In genomic region chr5:90500714-90501113, GRCm38 (mm10) we compare ENCODE assay signal across 9 mouse cellular contexts. TPM values are rescaled to one million over a fixed set of nuclear protein-coding genes. Genes with fewer than 3 reads are reported as not detected.
DNase-seq lines count a peak whose midpoint lies in the region; ATAC-seq and TF ChIP-seq lines count a peak whose summit lies in the region.
"Had no signal": no experiment of that assay in that cellular context is flagged by ENCODE, and none has a peak within 500 bp of the region (broad histone marks: within the 10 kb centered on the region; RNA-seq: fewer than 3 reads in every experiment).

No protein-coding gene starts in this region.

- ATAC-seq in granulocyte monocyte progenitor cell, adult 5-6 weeks (replicated peaks; ENCODE audit: poor library complexity, severe bottlenecking) = peak; percentile 85
- no peak; the same call in 1 of the 2 replicates for ATAC-seq in kidney, postnatal 0 days (replicated peaks; ENCODE audit: low FRiP score, low read depth)

- DNase-seq in CD4-positive, CD25-positive, alpha-beta regulatory T cell, adult 2 months (ENCODE audit: low read depth, low spot score) = peak; percentile 80
- DNase-seq in adrenal gland, postnatal 10 days = peak; percentile 85
- peak; percentile 65 for DNase-seq in embryo, embryonic 11.5 days (ENCODE audit: low read depth, low spot score)
- peak; percentile 70 for DNase-seq in kidney, postnatal 0 days (ENCODE audit: low spot score)
- DNase-seq in lung, adult 18-20 months = peak; percentile 54
- DNase-seq in ovary, postnatal 10 days (ENCODE audit: low spot score) = peak; percentile 36
- peak; percentile 23 to 80 for DNase-seq in thymus, postnatal 10 days (ENCODE audit: low spot score in 2 of 2)

- peak; percentile 91 for TF ChIP-seq CTCF in kidney, postnatal 0 days (IDR thresholded peaks at IDR 0.05; ENCODE audit: low read depth)

- no peaks in the 10 kb centered on the region for H3K9me3 ChIP-seq in kidney, postnatal 0 days (replicated peaks; ENCODE audit: low read length)
- H3K9me3 ChIP-seq: heart, embryonic 13.5 days had no signal

- no peak overlapping the region for H3K4me2 ChIP-seq in kidney, postnatal 0 days (ENCODE audit: low read length)
- H3K4me2 ChIP-seq: heart, embryonic 13.5 days had no signal

- H3K4me3 ChIP-seq in kidney, postnatal 0 days (replicated peaks; ENCODE audit: low read depth, low read length) = no peak overlapping the region
- H3K4me3 ChIP-seq: heart, embryonic 13.5 days had no signal

- H3K9ac ChIP-seq in kidney, postnatal 0 days (ENCODE audit: low read depth, low read length) = no peak overlapping the region
- H3K9ac ChIP-seq: heart, embryonic 13.5 days had no signal

- 4% methylated on average over 6 of the region's 6 CpGs for WGBS in kidney, postnatal 0 days

- no peaks in the 10 kb centered on the region for H3K4me1 ChIP-seq in kidney, postnatal 0 days (replicated peaks; ENCODE audit: insufficient read depth, low read length)

- no peaks in the 10 kb centered on the region for H3K36me3 ChIP-seq in kidney, postnatal 0 days (ENCODE audit: insufficient read depth, low read length)
- H3K36me3 ChIP-seq: heart, embryonic 13.5 days had no signal

- H3K27me3 ChIP-seq in kidney, postnatal 0 days (ENCODE audit: insufficient read depth, low read length) = no peaks in the 10 kb centered on the region

- H3K27ac ChIP-seq in kidney, postnatal 0 days = no peak overlapping the region
- H3K27ac ChIP-seq: heart, embryonic 13.5 days had no signal

RNA-seq across cellular contexts. Expression of gene Afp, which starts 10.2 kb away (rescaled TPM):
- total RNA-seq in adrenal gland, postnatal 10 days (2021) = 100 to 1,000 TPM; 414 to 846 TPM
- 2.4 and 4.4 TPM in 2 replicates for total RNA-seq in granulocyte monocyte progenitor cell, adult 5-6 weeks (2014; fragmentation: Nextera tagmentation)
- 2.2 and 2.9 TPM in 2 replicates for total RNA-seq in granulocyte monocyte progenitor cell, adult 5-6 weeks (2017)
- polyA plus RNA-seq in kidney, postnatal 0 days (2015; fragmentation: Nextera tagmentation; extraction: Ambion mirVana) = 123 and 130 TPM in 2 replicates

RNA-seq across cellular contexts. Expression of gene Afm, which starts 18.0 kb away (rescaled TPM):
- 100 to 1,000 TPM in 1 of 2 experiments, 10 to 100 TPM in 1; 52.5 to 116 TPM for total RNA-seq in adrenal gland, postnatal 10 days (2021)
- total RNA-seq in granulocyte monocyte progenitor cell, adult 5-6 weeks (2014; fragmentation: Nextera tagmentation) = not detected in 2 replicates
- total RNA-seq in granulocyte monocyte progenitor cell, adult 5-6 weeks (2017) = not detected in 2 replicates
- 22.0 and 22.8 TPM in 2 replicates for polyA plus RNA-seq in kidney, postnatal 0 days (2015; fragmentation: Nextera tagmentation; extraction: Ambion mirVana)

RNA-seq across cellular contexts. Expression of gene Alb, which starts 40.0 kb away (rescaled TPM):
- over 10,000 TPM in 1 of 2 experiments, 1,000 to 10,000 TPM in 1; 7,600 to 18,589 TPM for total RNA-seq in adrenal gland, postnatal 10 days (2021)
- not detected in 2 replicates for total RNA-seq in granulocyte monocyte progenitor cell, adult 5-6 weeks (2014; fragmentation: Nextera tagmentation)
- not detected in 2 replicates for total RNA-seq in granulocyte monocyte progenitor cell, adult 5-6 weeks (2017)
- 3.1 and 6.9 TPM in 2 replicates for polyA plus RNA-seq in kidney, postnatal 0 days (2015; fragmentation: Nextera tagmentation; extraction: Ambion mirVana)

Comparison
In these comparisons a context has a peak if more than half of its experiments do, and no peak if none do; other contexts are left out.
1. RNA of gene Afp, which starts 10.2 kb away (total RNA-seq): 414 to 846 TPM in adrenal gland, postnatal 10 days; 2.2 to 4.4 TPM in granulocyte monocyte progenitor cell, adult 5-6 weeks; every median in the first group is over 10 times any median in the second.
2. RNA of gene Afm, which starts 18.0 kb away (total RNA-seq): 52.5 to 116 TPM in adrenal gland, postnatal 10 days; not detected in granulocyte monocyte progenitor cell, adult 5-6 weeks; every median in the first group is over 10 times any median in the second.
3. RNA of gene Alb, which starts 40.0 kb away (total RNA-seq): 7,600 to 18,589 TPM in adrenal gland, postnatal 10 days; not detected in granulocyte monocyte progenitor cell, adult 5-6 weeks; every median in the first group is over 1,000 times any median in the second.
4. Peak in every context shown above with its lines, with median percentiles within 50 percentile points of each other: DNase-seq.